Mouse (Mus musculus): ENCODE data around the gene Gna12. TPM values are rescaled to one million over a fixed set of nuclear protein-coding genes. Genes with fewer than 3 reads are reported as not detected.

The Gna12 gene
- polyA plus RNA-seq, 1 experiment from 2014 or later: 5.4 TPM

DNA sequence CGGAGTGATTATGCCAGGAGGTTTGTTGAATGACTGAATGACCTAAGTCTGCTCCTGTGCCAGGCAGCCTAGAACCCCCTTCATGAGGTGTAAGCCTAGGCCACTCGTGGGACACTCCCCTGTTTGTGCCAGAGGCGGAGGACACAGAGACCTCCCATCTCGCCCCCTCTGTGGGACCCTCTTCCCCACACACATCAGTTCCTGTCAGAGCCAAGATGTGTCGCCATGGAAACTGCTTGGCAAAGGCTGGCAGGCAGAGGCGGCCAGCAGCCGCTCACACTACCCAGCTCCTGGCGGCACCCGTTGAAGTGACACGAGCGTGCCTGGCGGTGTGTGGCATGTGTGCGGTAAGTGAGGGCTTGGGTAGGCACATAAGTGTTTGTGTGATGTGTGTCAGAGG, 106.4 kb downstream of the Gna12 start, which contains the start of gene Amz1:
Gene Amz1, plus strand, starts transcription at position 306 of the 400 bp plus-strand sequence.
- WGBS: 79% methylated on average over 13 of the region's 13 CpGs
- Histone ChIP-seq H3K4me3 (ENCODE audit: low read length) (no peak within 1 kb of the TSS), H3K9me3 (ENCODE audit: control insufficient read depth, low read length) (no peaks in the 10 kb centered on the region), H3K4me1 (ENCODE audit: control insufficient read depth, insufficient read depth, low read length) (no peaks in the 10 kb centered on the region), H3K4me2 (ENCODE audit: low read depth, low read length) (no peak within 1 kb of the TSS), H3K27ac (ENCODE audit: low read length) (no peak within 1 kb of the TSS), H3K9ac (ENCODE audit: low read depth, low read length) (no peak within 1 kb of the TSS), H3K27me3 (replicated peaks; ENCODE audit: control insufficient read depth, insufficient read depth, low read length) (no peaks in the 10 kb centered on the region), H3K36me3 (ENCODE audit: control insufficient read depth, insufficient read depth, low read length) (peaks cover 10% of the 10 kb centered on the region; the same call in 1 of the 2 replicates)
- no peak for ATAC-seq

DNA sequence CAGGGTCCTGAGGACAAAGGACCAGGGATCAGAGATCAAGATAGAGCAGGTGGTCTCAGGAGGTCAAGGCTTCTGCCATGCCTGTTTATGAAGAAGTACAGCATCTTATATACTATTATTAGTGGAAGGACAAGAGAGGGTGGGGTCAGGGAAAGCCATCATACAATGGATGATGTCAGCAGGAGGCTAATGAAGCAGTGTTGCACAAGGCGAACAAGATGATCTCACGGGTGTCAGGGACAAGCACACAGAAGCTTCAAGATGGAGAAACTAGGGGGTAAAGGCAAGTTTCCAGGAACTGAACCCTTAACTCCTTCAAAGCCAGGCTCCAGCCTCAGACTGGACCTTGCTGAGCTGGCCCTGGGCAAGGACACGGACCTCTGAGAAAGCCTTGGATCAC, 108.1 kb downstream of the Gna12 start:
- Histone ChIP-seq H3K9me3 (ENCODE audit: control insufficient read depth, low read length) (no peaks in the 10 kb centered on the region), H3K36me3 (ENCODE audit: control insufficient read depth, insufficient read depth, low read length) (peaks cover 23% of the 10 kb centered on the region), H3K4me3 (ENCODE audit: low read length) (no peak overlapping the region), H3K27me3 (replicated peaks; ENCODE audit: control insufficient read depth, insufficient read depth, low read length) (no peaks in the 10 kb centered on the region), H3K9ac (ENCODE audit: low read depth, low read length) (no peak overlapping the region), H3K27ac (ENCODE audit: low read length) (no peak overlapping the region), H3K4me2 (ENCODE audit: low read depth, low read length) (no peak overlapping the region), H3K4me1 (ENCODE audit: control insufficient read depth, insufficient read depth, low read length) (no peaks in the 10 kb centered on the region)
- ATAC-seq: no peak
- 67% methylated on average over 3 of the region's 3 CpGs for WGBS

DNA sequence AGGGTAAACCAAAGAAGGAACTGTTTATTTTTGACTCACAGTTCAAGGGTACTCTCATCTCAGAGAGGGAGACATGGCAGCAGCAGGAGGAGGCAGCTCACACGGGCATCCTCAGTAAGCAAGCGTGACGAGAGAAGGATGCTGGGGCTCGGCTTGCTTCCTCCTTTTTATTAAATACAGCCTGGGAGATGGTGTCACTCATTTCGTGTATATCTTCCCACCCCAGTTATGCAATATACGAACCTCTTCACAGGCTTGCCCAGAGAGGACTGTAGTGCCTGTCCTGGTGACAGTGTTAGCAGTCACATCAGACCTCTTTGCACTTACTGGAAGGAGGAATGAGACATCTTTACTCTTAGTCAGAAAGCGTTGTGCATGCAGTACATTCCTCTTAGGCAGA, 109.5 kb downstream of the Gna12 start:
- Histone ChIP-seq H3K4me1 (ENCODE audit: control insufficient read depth, insufficient read depth, low read length) (no peaks in the 10 kb centered on the region), H3K36me3 (ENCODE audit: control insufficient read depth, insufficient read depth, low read length) (peaks cover 25% of the 10 kb centered on the region), H3K9me3 (ENCODE audit: control insufficient read depth, low read length) (no peaks in the 10 kb centered on the region), H3K27me3 (replicated peaks; ENCODE audit: control insufficient read depth, insufficient read depth, low read length) (no peaks in the 10 kb centered on the region), H3K4me3 (ENCODE audit: low read length) (no peak overlapping the region), H3K27ac (ENCODE audit: low read length) (no peak overlapping the region), H3K9ac (ENCODE audit: low read depth, low read length) (no peak overlapping the region), H3K4me2 (ENCODE audit: low read depth, low read length) (no peak overlapping the region)
- ATAC-seq: no peak
- 76% methylated on average over 7 of the region's 7 CpGs for WGBS

DNA sequence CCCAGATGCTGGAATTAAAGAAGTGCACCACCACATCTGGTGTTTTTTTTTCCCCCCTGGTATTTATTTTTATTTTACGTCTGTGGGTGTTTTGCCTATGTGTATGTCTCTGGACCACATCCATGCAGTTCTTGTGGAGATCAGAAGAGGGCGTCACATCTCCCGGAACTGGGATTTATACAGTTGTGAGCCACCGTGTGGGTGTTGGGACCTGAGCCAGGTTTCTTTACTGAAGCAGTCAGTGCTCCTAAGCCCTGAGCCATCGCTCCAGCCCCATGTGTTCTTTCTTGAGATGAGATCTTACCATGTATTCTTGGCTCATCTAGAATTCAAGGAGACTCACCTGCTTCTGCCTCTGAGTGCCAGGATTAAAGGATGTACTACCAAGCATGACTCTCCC, 119.2 kb downstream of the Gna12 start:
- Histone ChIP-seq H3K27me3 (replicated peaks; ENCODE audit: control insufficient read depth, insufficient read depth, low read length) (no peaks in the 10 kb centered on the region), H3K4me3 (ENCODE audit: low read length) (no peak overlapping the region), H3K36me3 (ENCODE audit: control insufficient read depth, insufficient read depth, low read length) (peaks cover 24% of the 10 kb centered on the region; the same call in 1 of the 2 replicates), H3K4me1 (ENCODE audit: control insufficient read depth, insufficient read depth, low read length) (peaks cover 1% of the 10 kb centered on the region), H3K9me3 (ENCODE audit: control insufficient read depth, low read length) (no peaks in the 10 kb centered on the region), H3K9ac (ENCODE audit: low read depth, low read length) (no peak overlapping the region), H3K27ac (ENCODE audit: low read length) (no peak overlapping the region), H3K4me2 (ENCODE audit: low read depth, low read length) (no peak overlapping the region)
- ATAC-seq: no peak
- WGBS: 84% methylated on average over 5 of the region's 5 CpGs

DNA sequence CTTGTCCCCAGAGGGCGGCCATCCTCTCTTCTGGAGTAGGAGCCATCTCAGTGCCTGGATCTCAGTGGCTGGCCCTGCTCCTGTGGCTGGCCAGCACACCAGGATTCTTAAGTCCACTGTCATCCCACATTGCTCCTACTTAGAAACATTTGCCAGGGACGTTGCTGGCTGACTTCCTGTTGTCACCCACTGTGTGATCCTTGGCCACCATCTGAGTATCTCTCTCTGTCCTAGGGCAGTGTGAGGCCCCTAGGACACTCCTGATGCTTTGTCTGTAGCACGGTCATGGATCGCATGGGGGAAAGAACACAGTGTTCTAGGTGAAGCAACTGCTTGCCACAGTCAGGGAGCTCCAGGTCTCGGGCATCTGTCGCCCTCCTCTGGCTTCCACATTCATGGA, 119.9 kb downstream of the Gna12 start:
- H3K9me3 ChIP-seq (ENCODE audit: control insufficient read depth, low read length): no peaks in the 10 kb centered on the region
- peaks cover 9% of the 10 kb centered on the region for H3K4me1 ChIP-seq (ENCODE audit: control insufficient read depth, insufficient read depth, low read length)
- no peaks in the 10 kb centered on the region for H3K27me3 ChIP-seq (replicated peaks; ENCODE audit: control insufficient read depth, insufficient read depth, low read length)
- H3K36me3 ChIP-seq (ENCODE audit: control insufficient read depth, insufficient read depth, low read length): peaks cover 24% of the 10 kb centered on the region; the same call in 1 of the 2 replicates
- no peak overlapping the region for H3K9ac ChIP-seq (ENCODE audit: low read depth, low read length)
- ATAC-seq: no peak
- H3K4me3 ChIP-seq (ENCODE audit: low read length): no peak overlapping the region
- no peak overlapping the region for H3K27ac ChIP-seq (ENCODE audit: low read length)
- whole genome bisulfite sequencing: 92% methylated on average over 6 of the region's 6 CpGs
- H3K4me2 ChIP-seq (ENCODE audit: low read depth, low read length): no peak overlapping the region

Other genes starting within 250 kb of the Gna12 start
- gene Lfng, start 223.1 kb downstream of the Gna12 start, polyA plus RNA-seq (2015; fragmentation: Nextera tagmentation; extraction: Ambion mirVana): 11.9 and 13.4 TPM in 2 replicates
- gene Ttyh3, start 181.4 kb downstream of the Gna12 start, polyA plus RNA-seq (2015; fragmentation: Nextera tagmentation; extraction: Ambion mirVana): 17.0 and 24.3 TPM in 2 replicates
- gene Iqce, start 128.1 kb downstream of the Gna12 start, polyA plus RNA-seq (2015; fragmentation: Nextera tagmentation; extraction: Ambion mirVana): 16.7 and 18.2 TPM in 2 replicates
- gene Brat1, start 125.4 kb downstream of the Gna12 start, polyA plus RNA-seq (2015; fragmentation: Nextera tagmentation; extraction: Ambion mirVana): 19.0 and 20.0 TPM in 2 replicates
- 1.4 and 1.5 TPM in 2 replicates for gene Amz1, start 106.3 kb downstream of the Gna12 start, polyA plus RNA-seq (2015; fragmentation: Nextera tagmentation; extraction: Ambion mirVana)
- gene Card11, start 170.2 kb upstream of the Gna12 start, polyA plus RNA-seq (2015; fragmentation: Nextera tagmentation; extraction: Ambion mirVana): 0.53 and 0.84 TPM in 2 replicates